In the genomic region with DNA sequence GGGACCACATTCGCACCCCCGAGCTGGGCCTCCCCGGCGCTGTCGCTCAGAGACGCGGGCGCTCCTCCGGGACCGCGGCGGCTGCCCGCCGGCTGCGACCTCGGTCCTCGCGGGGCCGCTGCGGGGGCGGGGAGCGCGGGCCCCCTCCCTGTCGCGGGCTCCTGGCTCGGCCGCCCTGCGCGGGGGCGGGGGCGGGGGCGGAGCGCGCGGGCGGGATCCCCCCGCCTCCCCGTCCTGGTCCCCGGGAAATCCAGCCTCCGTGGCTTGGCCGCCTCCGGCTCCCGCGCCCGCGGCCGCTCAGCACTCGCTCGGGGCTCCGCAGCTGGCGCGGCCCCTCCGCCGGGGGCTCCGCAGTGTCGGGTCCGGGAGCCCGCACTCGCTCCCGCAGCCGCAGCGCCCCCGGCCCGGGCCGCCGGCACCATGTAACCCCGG, we compare ENCODE assay signal across 8 mouse cellular contexts. TPM values are rescaled to one million over a fixed set of nuclear protein-coding genes. Genes with fewer than 3 reads are reported as not detected.
DNase-seq lines count a peak whose midpoint lies in the region; ATAC-seq lines count a peak whose summit lies in the region.

Dlgap3 (plus strand) TSS at position 291 of the 432 bp plus-strand sequence.

- peak; percentile 43 to 77 for DNase-seq in adrenal gland, adult (ENCODE audit: inconsistent age in 2 of 2, low spot score in 1 of 2)
- no peak for DNase-seq in adrenal gland, adult 8-10 months
- DNase-seq in CD4-positive helper T cell, adult 2 months (ENCODE audit: low read depth, low spot score), result peak; percentile 26
- DNase-seq in cerebellum, postnatal 36 days, result peak; percentile 71 to 83
- no peak for DNase-seq in left cerebral cortex, adult 8-10 months (ENCODE audit: low spot score in 2 of 2)
- peak; percentile 32 for DNase-seq in mesoderm, embryonic 11.5 days (ENCODE audit: low read depth, low spot score)
- peak; percentile 42 for DNase-seq in thymus, postnatal 4 days

- H3K4me2 ChIP-seq in heart, embryonic 15.5 days, result peak within 1 kb of the TSS; percentile 100

- peaks cover 18% of the 10 kb centered on the region for H3K4me1 ChIP-seq in heart, embryonic 15.5 days (replicated peaks)

- no peak within 1 kb of the TSS for H3K27ac ChIP-seq in heart, embryonic 15.5 days

- H3K27me3 ChIP-seq in heart, embryonic 15.5 days, result peaks cover 74% of the 10 kb centered on the region

- WGBS in heart, embryonic 15.5 days, result 0% methylated on average over 66 of the region's 67 CpGs

- peak within 1 kb of the TSS; percentile 58 for H3K9ac ChIP-seq in heart, embryonic 15.5 days

- H3K36me3 ChIP-seq in heart, embryonic 15.5 days, result no peaks in the 10 kb centered on the region

- ATAC-seq in heart, embryonic 15.5 days (replicated peaks; ENCODE audit: insufficient number of reproducible peaks, insufficient read depth, low FRiP score, low read depth), result peak; percentile 72

- peak within 1 kb of the TSS; percentile 76 for H3K4me3 ChIP-seq in heart, embryonic 15.5 days

- H3K9me3 ChIP-seq in heart, embryonic 15.5 days (replicated peaks), result no peaks in the 10 kb centered on the region

RNA-seq across cellular contexts. Expression of gene Dlgap3, which starts in this region (rescaled TPM):
- 1 to 10 TPM; 3.3 to 7.0 (median 5.8) TPM for total RNA-seq in adrenal gland, adult 8-10 months (2022)
- 0.40 and 0.84 TPM in 2 replicates for polyA plus RNA-seq in heart, embryonic 15.5 days (2015; fragmentation: Nextera tagmentation; extraction: Ambion mirVana)
- 100 to 1,000 TPM; 313 to 384 (median 344) TPM for total RNA-seq in left cerebral cortex, adult 8-10 months (2022)

Comparison
In these comparisons a context has a peak if more than half of its experiments do, and no peak if none do; other contexts are left out.
1. RNA of gene Dlgap3 (total RNA-seq): 313 to 384 TPM in left cerebral cortex, adult 8-10 months; 3.3 to 7.0 TPM in adrenal gland, adult 8-10 months; every median in the first group is over 10 times any median in the second.
2. DNase-seq: peak in adrenal gland, adult (2 of 2), CD4-positive helper T cell, adult 2 months (single experiment), cerebellum, postnatal 36 days (2 of 2), mesoderm, embryonic 11.5 days (single experiment) and thymus, postnatal 4 days (single experiment); none in adrenal gland, adult 8-10 months (single experiment) and left cerebral cortex, adult 8-10 months (0 of 2).
3. Peak in ATAC-seq, H3K4me3 ChIP-seq, H3K9ac ChIP-seq and H3K4me2 ChIP-seq in heart, embryonic 15.5 days; RNA of the gene not detected or under 1 TPM.